Mouse (Mus musculus): ENCODE data around the gene Appbp2.

Gene Appbp2

GRCm38 (mm10) chr11:85152256-85152930, 82.5 kb downstream of the Appbp2 start:
- DNase-seq: no peak

GRCm38 (mm10) chr11:85139581-85140540, 95.1 kb downstream of the Appbp2 start, which contains the start of gene Usp32:
Gene Usp32 (minus strand): TSS chr11:85140161.
- peak; percentile 95 for DNase-seq

- peak; percentile 28 for DNase-seq
Measured at GRCm38 (mm10) chr11:85138776-85139474, 96.0 kb downstream of the Appbp2 start.

All from cerebellum, adult 8-10 months (tissue).